Mouse (Mus musculus) spleen, postnatal 0 days (tissue): Measurements from ENCODE around the gene Zfp622. TPM values are rescaled to one million over a fixed set of nuclear protein-coding genes. Genes with fewer than 3 reads are reported as not detected.

ENCODE experiments used
- polyA plus RNA-seq: library from polyadenylated mRNA; unstranded; fragments of >200 nt; fragmentation: Nextera tagmentation; extraction: Ambion mirVana; gene quantifications from 2 replicates; pipeline ENCODE4 v1.2.1, GENCODE M21; 2015

Zfp622 gene
- polyA plus RNA-seq, result 16.2 and 19.3 TPM in 2 replicates

GRCm38 (mm10) chr15:25984067-25984733 is at the start of gene Zfp622:
Gene Zfp622, plus strand, starts transcription at chr15:25984366.

Other genes with a start within 250 kb of the Zfp622 start
- gene Retreg1, start 141.2 kb upstream of the Zfp622 start, polyA plus RNA-seq, result 5.4 and 6.7 TPM in 2 replicates